Mouse (Mus musculus): ENCODE data around the gene Kalrn. TPM values are rescaled to one million over a fixed set of nuclear protein-coding genes. Genes with fewer than 3 reads are reported as not detected.

The Kalrn gene
- polyA plus RNA-seq, 1 experiment from 2014 or later: 33.2 TPM

GRCm38 (mm10) chr16:34331630-34332029, 241.7 kb downstream of the Kalrn start:
- WGBS: 26% methylated on average over 5 of the region's 5 CpGs
- H3K4me3 ChIP-seq: no peak overlapping the region
- no peaks in the 10 kb centered on the region for H3K9me3 ChIP-seq (replicated peaks)
- no peak overlapping the region for H3K27ac ChIP-seq
- peaks cover 43% of the 10 kb centered on the region for H3K4me1 ChIP-seq
- H3K9ac ChIP-seq: no peak overlapping the region
- ATAC-seq (ENCODE audit: low FRiP score): no peak
- H3K4me2 ChIP-seq (replicated peaks): no peak overlapping the region
- H3K27me3 ChIP-seq: no peaks in the 10 kb centered on the region
- 0 out of 2 replicates have a peak, but pooled peaks cover 14% of the 10 kb centered on the region for H3K36me3 ChIP-seq

- WGBS: 53% methylated on average over 9 of the region's 9 CpGs
- no peaks in the 10 kb centered on the region for H3K27me3 ChIP-seq
- H3K4me1 ChIP-seq: peaks cover 37% of the 10 kb centered on the region
- H3K9ac ChIP-seq: no peak overlapping the region
- no peak for ATAC-seq (ENCODE audit: low FRiP score)
- peak overlapping the region; percentile 21; the same call in 1 of the 2 replicates for H3K4me2 ChIP-seq (replicated peaks)
- no peak overlapping the region for H3K4me3 ChIP-seq
- H3K36me3 ChIP-seq: 0 out of 2 replicates have a peak, but pooled peaks cover 14% of the 10 kb centered on the region
- H3K27ac ChIP-seq: peak overlapping the region; percentile 66
- H3K9me3 ChIP-seq (replicated peaks): no peaks in the 10 kb centered on the region
Observed at GRCm38 (mm10) chr16:34329876-34330275, 243.5 kb downstream of the Kalrn start.

- no peak for ATAC-seq (ENCODE audit: low FRiP score)
Observed at GRCm38 (mm10) chr16:34329431-34329873, 243.9 kb downstream of the Kalrn start.

GRCm38 (mm10) chr16:34327890-34328289, 245.4 kb downstream of the Kalrn start:
- 0 out of 2 replicates have a peak, but pooled peaks cover 14% of the 10 kb centered on the region for H3K36me3 ChIP-seq
- no peak overlapping the region for H3K27ac ChIP-seq
- ATAC-seq (ENCODE audit: low FRiP score): no peak
- H3K9ac ChIP-seq: no peak overlapping the region
- no peak overlapping the region for H3K4me2 ChIP-seq (replicated peaks)
- 83% methylated on average over 5 of the region's 5 CpGs for WGBS
- no peak overlapping the region for H3K4me3 ChIP-seq
- H3K27me3 ChIP-seq: no peaks in the 10 kb centered on the region
- H3K4me1 ChIP-seq: peaks cover 37% of the 10 kb centered on the region
- no peaks in the 10 kb centered on the region for H3K9me3 ChIP-seq (replicated peaks)

More at GRCm38 (mm10) chr16:34329431-34329873, 243.9 kb downstream of the Kalrn start:
- Histone ChIP-seq H3K4me3 (no peak overlapping the region), H3K27ac (peak overlapping the region; percentile 66), H3K27me3 (no peaks in the 10 kb centered on the region), H3K36me3 (0 out of 2 replicates have a peak, but pooled peaks cover 14% of the 10 kb centered on the region), H3K4me2 (replicated peaks) (peak overlapping the region; percentile 21; the same call in 1 of the 2 replicates), H3K9me3 (replicated peaks) (no peaks in the 10 kb centered on the region), H3K9ac (no peak overlapping the region), H3K4me1 (peaks cover 34% of the 10 kb centered on the region)
- WGBS: 53% methylated on average over 12 of the region's 12 CpGs

GRCm38 (mm10) chr16:34325869-34326268, 247.5 kb downstream of the Kalrn start:
- ATAC-seq (ENCODE audit: low FRiP score): no peak

GRCm38 (mm10) chr16:34325161-34325560, 248.2 kb downstream of the Kalrn start:
- peaks cover 32% of the 10 kb centered on the region for H3K4me1 ChIP-seq
- H3K9me3 ChIP-seq (replicated peaks): no peaks in the 10 kb centered on the region
- no peak overlapping the region for H3K4me3 ChIP-seq
- H3K36me3 ChIP-seq: 0 out of 2 replicates have a peak, but pooled peaks cover under 1% of the 10 kb centered on the region
- no peak overlapping the region for H3K4me2 ChIP-seq (replicated peaks)
- H3K9ac ChIP-seq: no peak overlapping the region
- ATAC-seq (ENCODE audit: low FRiP score): no peak
- H3K27ac ChIP-seq: no peak overlapping the region
- 94% methylated on average over 4 of the region's 4 CpGs for WGBS
- H3K27me3 ChIP-seq: no peaks in the 10 kb centered on the region

More at GRCm38 (mm10) chr16:34325869-34326268, 247.5 kb downstream of the Kalrn start:
- H3K9me3 ChIP-seq (replicated peaks): no peaks in the 10 kb centered on the region
- H3K4me1 ChIP-seq: peaks cover 31% of the 10 kb centered on the region
- WGBS: 81% methylated on average over 3 of the region's 3 CpGs
- no peak overlapping the region for H3K9ac ChIP-seq
- no peak overlapping the region for H3K27ac ChIP-seq
- no peak overlapping the region for H3K4me2 ChIP-seq (replicated peaks)
- no peak overlapping the region for H3K4me3 ChIP-seq
- 0 out of 2 replicates have a peak, but pooled peaks cover 6% of the 10 kb centered on the region for H3K36me3 ChIP-seq
- no peaks in the 10 kb centered on the region for H3K27me3 ChIP-seq

- Histone ChIP-seq H3K9me3 (replicated peaks) (no peaks in the 10 kb centered on the region), H3K36me3 (no peaks in the 10 kb centered on the region), H3K4me3 (no peak overlapping the region), H3K4me1 (peaks cover 28% of the 10 kb centered on the region), H3K9ac (no peak overlapping the region), H3K27ac (no peak overlapping the region), H3K27me3 (no peaks in the 10 kb centered on the region), H3K4me2 (replicated peaks) (no peak overlapping the region)
- 56% methylated on average over 3 of the region's 3 CpGs for WGBS
- ATAC-seq (ENCODE audit: low FRiP score): no peak
Observed at GRCm38 (mm10) chr16:34324735-34325134, 248.6 kb downstream of the Kalrn start.

GRCm38 (mm10) chr16:34323496-34323895, 249.8 kb downstream of the Kalrn start:
- peaks cover 20% of the 10 kb centered on the region for H3K4me1 ChIP-seq
- H3K36me3 ChIP-seq: no peaks in the 10 kb centered on the region
- H3K9ac ChIP-seq: no peak overlapping the region
- WGBS: 92% methylated on average over 1 of the region's 1 CpGs
- H3K27ac ChIP-seq: no peak overlapping the region
- no peak overlapping the region for H3K4me2 ChIP-seq (replicated peaks)
- H3K4me3 ChIP-seq: no peak overlapping the region
- H3K27me3 ChIP-seq: no peaks in the 10 kb centered on the region
- H3K9me3 ChIP-seq (replicated peaks): no peaks in the 10 kb centered on the region
- ATAC-seq (ENCODE audit: low FRiP score): no peak

- Histone ChIP-seq H3K4me2 (replicated peaks) (no peak overlapping the region), H3K4me3 (no peak overlapping the region), H3K9ac (no peak overlapping the region), H3K9me3 (replicated peaks) (no peaks in the 10 kb centered on the region), H3K27me3 (no peaks in the 10 kb centered on the region), H3K27ac (0 out of 2 replicates have a peak overlapping the region, but pooled peaks have one; percentile 35), H3K36me3 (no peaks in the 10 kb centered on the region), H3K4me1 (peaks cover 23% of the 10 kb centered on the region)
- ATAC-seq (ENCODE audit: low FRiP score): peak; percentile 80
- 33% methylated on average over 4 of the region's 4 CpGs for WGBS
Observed at GRCm38 (mm10) chr16:34322546-34322945, 250.8 kb downstream of the Kalrn start.

GRCm38 (mm10) chr16:34321066-34321790, 252.1 kb downstream of the Kalrn start:
- H3K27ac ChIP-seq: no peak overlapping the region
- no peaks in the 10 kb centered on the region for H3K36me3 ChIP-seq
- H3K4me2 ChIP-seq (replicated peaks): no peak overlapping the region
- no peaks in the 10 kb centered on the region for H3K27me3 ChIP-seq
- H3K4me1 ChIP-seq: peaks cover 36% of the 10 kb centered on the region
- H3K9ac ChIP-seq: no peak overlapping the region
- H3K4me3 ChIP-seq: no peak overlapping the region
- 86% methylated on average over 4 of the region's 4 CpGs for WGBS
- no peaks in the 10 kb centered on the region for H3K9me3 ChIP-seq (replicated peaks)
- ATAC-seq (ENCODE audit: low FRiP score): no peak

- no peak for ATAC-seq (ENCODE audit: low FRiP score)
- H3K4me3 ChIP-seq: no peak overlapping the region
- no peaks in the 10 kb centered on the region for H3K36me3 ChIP-seq
- no peaks in the 10 kb centered on the region for H3K9me3 ChIP-seq (replicated peaks)
- H3K27ac ChIP-seq: no peak overlapping the region
- H3K4me2 ChIP-seq (replicated peaks): no peak overlapping the region
- 83% methylated on average over 11 of the region's 11 CpGs for WGBS
- H3K4me1 ChIP-seq: peaks cover 37% of the 10 kb centered on the region
- H3K27me3 ChIP-seq: no peaks in the 10 kb centered on the region
- no peak overlapping the region for H3K9ac ChIP-seq
Observed at GRCm38 (mm10) chr16:34320023-34320800, 253.1 kb downstream of the Kalrn start.

GRCm38 (mm10) chr16:34317110-34317509, 256.2 kb downstream of the Kalrn start:
- H3K9me3 ChIP-seq (replicated peaks): no peaks in the 10 kb centered on the region
- no peak overlapping the region for H3K27ac ChIP-seq
- peaks cover 24% of the 10 kb centered on the region for H3K4me1 ChIP-seq
- ATAC-seq (ENCODE audit: low FRiP score): no peak
- peaks cover 12% of the 10 kb centered on the region; the same call in 1 of the 2 replicates for H3K36me3 ChIP-seq
- no peak overlapping the region for H3K4me3 ChIP-seq
- 42% methylated on average over 3 of the region's 3 CpGs for WGBS
- no peaks in the 10 kb centered on the region for H3K27me3 ChIP-seq
- H3K4me2 ChIP-seq (replicated peaks): no peak overlapping the region
- H3K9ac ChIP-seq: no peak overlapping the region

All from hindbrain, embryonic 12.5 days (tissue).